Mouse (Mus musculus) spleen, adult 12 weeks (tissue): Measurements from ENCODE around the gene Gpsm3.
A peak's percentile ranks its signal among the peaks of the same experiment; 100 is the strongest.
"Not testable (repeated sequence)": the region's sequence is repeated elsewhere in the genome, so short reads cannot be mapped to it uniquely, and the experiment has no call there.

Experiments
- DNase-seq: peaks from one replicate; pipeline ENCODE4 v3.0.0; 2022; ENCODE audit warnings: low spot score

The Gpsm3 gene

GRCm38 (mm10) chr17:34589681-34590101 lies at the start of gene Gpsm3:
TSS of gene Gpsm3 (plus strand) at chr17:34589806.
- DNase-seq = no peak

GRCm38 (mm10) chr17:34543567-34543966 lies 46.0 kb upstream of the Gpsm3 start:
- not testable (repeated sequence) for DNase-seq

GRCm38 (mm10) chr17:34546797-34547196 lies 42.8 kb upstream of the Gpsm3 start:
- no peak for DNase-seq

- DNase-seq = no peak
These were observed 42.0 kb upstream of the Gpsm3 start for GRCm38 (mm10) chr17:34547601-34548000.

- no peak for DNase-seq
These were observed 40.5 kb upstream of the Gpsm3 start for GRCm38 (mm10) chr17:34549156-34549555.

GRCm38 (mm10) chr17:34549843-34550242 lies 39.8 kb upstream of the Gpsm3 start:
- DNase-seq = no peak

GRCm38 (mm10) chr17:34555483-34555882 lies 34.1 kb upstream of the Gpsm3 start:
- DNase-seq = peak; percentile 70

GRCm38 (mm10) chr17:34556406-34556805 lies 33.2 kb upstream of the Gpsm3 start:
- no peak for DNase-seq

GRCm38 (mm10) chr17:34557411-34557810 lies 32.2 kb upstream of the Gpsm3 start:
- no peak for DNase-seq

GRCm38 (mm10) chr17:34559116-34559515 lies 30.5 kb upstream of the Gpsm3 start:
- DNase-seq = no peak

- DNase-seq = no peak
These were observed 29.7 kb upstream of the Gpsm3 start for GRCm38 (mm10) chr17:34559895-34560294.

GRCm38 (mm10) chr17:34560438-34560837 lies 29.2 kb upstream of the Gpsm3 start:
- DNase-seq = no peak

- no peak for DNase-seq
These were observed 28.4 kb upstream of the Gpsm3 start for GRCm38 (mm10) chr17:34561200-34561599.

GRCm38 (mm10) chr17:34562595-34562994 lies 27.0 kb upstream of the Gpsm3 start:
- DNase-seq = no peak

- DNase-seq = no peak
These were observed 26.3 kb upstream of the Gpsm3 start for GRCm38 (mm10) chr17:34563354-34563753.

- DNase-seq = no peak
These were observed 25.6 kb upstream of the Gpsm3 start, which contains the start of gene Notch4 for GRCm38 (mm10) chr17:34564003-34564421. TSS of gene Notch4 (plus strand) at chr17:34564268.

GRCm38 (mm10) chr17:34564796-34565195 lies 24.8 kb upstream of the Gpsm3 start:
- DNase-seq = no peak

GRCm38 (mm10) chr17:34567311-34567710 lies 22.3 kb upstream of the Gpsm3 start:
- DNase-seq = no peak

GRCm38 (mm10) chr17:34568421-34568820 lies 21.2 kb upstream of the Gpsm3 start:
- no peak for DNase-seq

GRCm38 (mm10) chr17:34569919-34570318 lies 19.7 kb upstream of the Gpsm3 start:
- DNase-seq = no peak

GRCm38 (mm10) chr17:34571875-34572274 lies 17.7 kb upstream of the Gpsm3 start:
- no peak for DNase-seq

- DNase-seq = no peak
These were observed 17.2 kb upstream of the Gpsm3 start for GRCm38 (mm10) chr17:34572361-34572760.

GRCm38 (mm10) chr17:34576577-34576976 lies 13.0 kb upstream of the Gpsm3 start:
- no peak for DNase-seq

- DNase-seq = no peak
These were observed 11.5 kb upstream of the Gpsm3 start for GRCm38 (mm10) chr17:34578070-34578469.

GRCm38 (mm10) chr17:34582528-34582927 lies 7.1 kb upstream of the Gpsm3 start:
- DNase-seq = no peak
